Mouse (Mus musculus): ENCODE results near the gene Nab2. TPM values are rescaled to one million over a fixed set of nuclear protein-coding genes. Genes with fewer than 3 reads are reported as not detected.

Nab2 gene
- 1 to 10 TPM; 1.2 to 1.5 TPM for total RNA-seq (2023)

DNA sequence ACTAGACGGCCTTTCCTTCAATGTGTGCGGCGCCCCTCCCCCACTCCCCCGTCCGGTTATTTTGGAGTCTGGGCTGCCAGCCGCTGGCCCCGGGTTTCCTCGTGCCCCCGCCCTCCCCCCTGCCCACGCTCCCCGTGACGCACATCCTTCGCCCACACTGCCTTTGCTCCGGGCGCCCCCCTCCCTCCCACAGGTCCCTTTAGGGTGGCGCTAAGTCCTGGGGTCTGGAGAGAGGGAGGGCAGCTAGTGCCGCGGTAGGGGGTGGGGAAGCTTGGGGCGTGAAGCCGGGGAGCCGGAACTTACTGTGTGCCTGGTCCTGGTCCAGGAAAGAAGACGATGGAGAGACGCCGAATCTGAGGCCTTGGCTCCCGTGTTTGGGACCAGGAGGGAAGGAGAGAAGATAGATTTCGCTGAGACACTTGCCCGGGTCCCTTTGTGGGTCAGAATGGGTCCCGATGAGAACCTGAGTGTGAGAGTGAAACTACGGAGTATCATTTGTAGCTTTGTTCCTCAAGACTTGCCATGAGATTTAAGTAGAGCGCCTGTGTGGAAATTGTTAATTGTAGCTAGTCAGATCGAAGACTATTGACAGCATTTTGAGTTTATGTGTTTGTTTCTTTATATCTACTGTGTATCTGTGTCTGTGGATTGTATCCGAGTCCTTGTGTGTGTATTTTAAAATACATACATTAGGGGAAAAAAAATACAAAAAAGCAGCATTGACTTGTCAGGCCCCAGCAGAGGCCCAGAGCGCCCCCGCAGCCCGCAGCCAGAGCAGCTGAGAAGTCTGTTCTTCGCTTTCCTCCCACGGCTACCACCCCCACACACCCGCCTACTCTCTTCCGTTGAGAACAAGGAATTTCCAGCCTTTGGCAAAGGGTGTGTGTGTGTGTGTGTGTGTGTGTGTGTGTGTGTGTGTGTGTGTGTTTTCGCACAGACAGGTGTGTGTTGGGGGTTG is at the start of gene Nab2:
Nab2 (minus strand) TSS at position 476 of the 958 bp plus-strand sequence.

DNA sequence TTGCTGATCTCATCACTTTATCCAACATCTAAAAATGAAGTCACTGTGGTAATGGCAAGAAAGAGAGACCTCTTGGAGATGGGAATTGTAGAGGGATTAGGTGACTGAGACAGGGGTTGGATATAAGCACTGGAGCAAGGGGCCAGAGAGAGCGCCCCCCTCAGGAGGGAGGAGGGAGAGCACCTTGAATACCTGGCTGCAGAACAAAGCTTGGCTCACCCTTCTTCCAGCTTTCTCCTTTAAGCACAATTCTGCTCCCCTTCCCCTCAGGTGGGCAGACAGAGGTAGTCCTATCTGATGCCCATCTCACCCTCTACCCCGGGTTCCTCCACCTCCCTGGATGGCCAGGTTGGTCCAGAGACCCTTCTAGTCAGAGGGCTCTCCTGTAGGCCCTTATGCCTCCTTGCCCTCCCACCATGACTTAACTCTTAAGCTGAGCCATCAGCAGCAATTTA is 36.4 kb upstream of the Nab2 start, which contains the start of gene Myo1a:
Myo1a (plus strand) TSS at position 405 of the 455 bp plus-strand sequence.

DNA sequence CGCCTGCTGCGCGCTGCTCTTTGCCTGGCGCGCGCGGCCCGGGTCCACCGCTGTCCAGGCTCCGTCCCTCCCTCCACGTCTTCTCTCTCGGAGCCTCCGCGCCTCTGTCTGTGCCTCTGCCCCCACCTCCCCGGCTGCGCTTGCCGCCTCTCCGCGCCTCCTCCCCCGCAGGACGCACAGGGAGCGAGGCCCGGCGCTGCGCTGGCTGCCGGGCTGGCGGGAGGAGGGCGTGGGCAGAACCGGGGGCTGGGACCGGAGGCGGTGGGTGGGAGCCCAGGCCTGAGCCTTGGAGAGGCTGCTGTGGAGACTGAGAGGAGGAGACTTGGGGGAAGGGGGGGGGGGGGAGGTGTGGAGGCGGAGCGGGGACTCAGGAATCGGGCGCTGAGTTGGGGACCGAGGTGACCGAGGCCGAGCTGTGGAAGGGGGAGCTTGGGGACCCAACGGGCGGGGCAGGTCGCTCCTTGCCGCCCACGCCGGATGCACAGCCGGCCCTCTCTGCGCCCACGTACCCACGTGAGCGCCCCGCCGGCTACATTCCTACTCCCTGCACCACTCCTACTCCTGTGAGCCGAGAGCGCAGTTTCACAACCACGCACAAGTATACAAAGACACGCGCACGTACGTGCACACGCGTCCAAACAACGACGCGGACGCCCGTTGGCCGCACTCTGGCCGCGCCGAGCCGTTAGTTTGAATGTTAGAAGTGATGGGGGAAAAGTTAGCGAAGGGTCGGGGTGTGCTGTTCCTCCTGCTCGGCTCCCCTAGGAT is 1.7 kb downstream of the Nab2 start, which contains the start of gene Nemp1:
Nemp1 (plus strand) TSS at position 401 of the 768 bp plus-strand sequence.

DNA sequence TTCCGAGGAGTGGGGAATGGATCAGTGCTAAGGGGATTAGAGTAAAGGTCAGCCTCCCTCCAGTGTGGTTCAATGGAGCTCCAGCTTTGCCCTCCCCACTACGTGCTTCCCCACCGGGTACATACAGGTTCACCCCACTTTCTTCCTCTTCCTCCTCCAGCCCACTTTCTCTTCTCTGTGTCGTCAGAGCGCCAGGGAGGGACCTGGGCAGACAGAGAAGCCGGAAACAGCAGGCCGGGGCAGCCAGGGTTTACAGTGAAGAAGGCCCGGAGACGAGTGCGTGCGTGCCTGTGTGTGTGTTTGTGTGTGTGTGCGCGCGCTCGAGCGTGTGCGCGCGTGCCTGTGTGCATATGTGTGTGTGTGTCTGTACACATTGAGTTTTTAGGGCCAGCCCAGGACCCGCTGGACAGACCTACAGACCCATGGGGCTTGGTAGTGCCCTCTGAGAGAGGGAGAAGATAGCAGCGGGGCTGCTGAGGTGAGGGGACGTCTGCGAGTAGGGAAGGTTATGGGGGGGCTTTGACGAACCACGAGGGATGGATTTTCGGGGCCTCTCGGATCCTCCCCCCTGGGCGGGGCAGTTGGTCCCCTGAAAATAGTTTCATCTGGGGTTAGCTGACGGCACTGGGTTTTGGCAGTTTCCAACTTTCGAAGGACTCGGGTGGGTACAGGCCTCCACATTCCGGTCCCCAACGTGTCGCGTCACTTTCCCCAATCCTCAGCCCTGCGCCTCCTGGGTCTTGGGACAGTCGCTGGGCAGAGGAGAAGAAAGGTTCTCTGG is 25.4 kb downstream of the Nab2 start, which contains the start of gene Stat6:
Stat6 (plus strand) TSS at position 215 of the 781 bp plus-strand sequence.

DNA sequence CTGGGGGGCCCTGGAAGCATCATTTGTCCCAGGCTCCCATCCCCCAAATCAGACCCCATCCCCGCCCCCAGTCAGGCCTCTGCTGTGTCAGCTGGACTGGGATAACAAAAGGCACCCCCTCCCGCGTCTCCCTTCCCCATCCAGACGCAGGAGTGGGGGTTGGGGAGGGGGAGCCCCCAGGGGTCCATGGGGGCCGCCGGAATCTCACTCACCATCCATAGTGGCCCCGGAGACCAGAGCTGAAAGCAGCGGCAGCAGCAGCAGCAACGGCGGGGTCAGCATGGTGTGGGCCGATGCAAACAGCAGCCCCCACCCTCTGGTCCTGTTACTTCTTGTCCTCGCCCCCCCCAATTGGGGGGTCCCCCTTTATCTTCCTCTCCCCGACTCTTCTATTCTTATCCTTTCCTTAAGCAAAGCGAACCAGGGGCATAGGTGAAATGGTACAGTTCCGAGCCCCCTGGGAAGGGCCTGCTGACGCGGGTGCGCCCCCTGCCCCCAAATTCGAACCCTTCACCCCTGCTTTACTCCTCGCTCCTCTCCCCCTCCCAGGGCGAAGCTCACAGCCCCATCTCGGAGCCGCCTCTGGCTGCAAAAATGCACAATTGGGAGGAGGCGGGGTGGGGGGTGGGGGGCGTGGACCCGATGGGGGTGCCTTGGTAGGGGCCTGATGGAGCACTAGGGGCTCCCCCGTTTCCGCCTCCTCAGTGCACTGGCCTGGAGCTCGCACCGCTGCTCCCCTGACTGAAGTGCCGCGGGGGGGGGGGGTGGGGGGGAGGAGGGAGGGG is 47.8 kb downstream of the Nab2 start, which contains the start of gene Lrp1:
Lrp1 (minus strand) TSS at position 743 of the 785 bp plus-strand sequence.

Other genes with a start within 250 kb of the Nab2 start
- 1 to 10 TPM; 2.0 to 2.4 TPM for gene Stac3, start 166.9 kb downstream of the Nab2 start, total RNA-seq (2023)
- gene Ndufa4l2, start 153.6 kb downstream of the Nab2 start, total RNA-seq (2023): not detected
- 10 to 100 TPM; 27.5 to 27.6 TPM for gene Shmt2, start 146.1 kb downstream of the Nab2 start, total RNA-seq (2023)
- gene Nxph4, start 134.0 kb downstream of the Nab2 start, total RNA-seq (2023): not detected
- 100 to 1,000 TPM in 1 of 2 experiments, 10 to 100 TPM in 1; 95.8 to 102 TPM for gene Lrp1, start 47.4 kb downstream of the Nab2 start, total RNA-seq (2023)
- gene Stat6, start 25.6 kb downstream of the Nab2 start, total RNA-seq (2023): 100 to 1,000 TPM; 185 to 200 TPM
- gene Nemp1, start 1.7 kb downstream of the Nab2 start, total RNA-seq (2023): 10 to 100 TPM; 13.0 to 13.2 TPM
- gene Myo1a, start 36.6 kb upstream of the Nab2 start, total RNA-seq (2023): under 1 TPM; 0.51 to 0.94 TPM
- gene Tac2, start 55.9 kb upstream of the Nab2 start, total RNA-seq (2023): 1 to 10 TPM; 2.0 to 5.6 TPM
- gene Zbtb39, start 71.0 kb upstream of the Nab2 start, total RNA-seq (2023): 10 to 100 TPM; 14.4 to 17.2 TPM
- gene Gpr182, start 83.2 kb upstream of the Nab2 start, total RNA-seq (2023): under 1 TPM in 1 of 2 experiments, not detected in 1; 0.22 TPM
- under 1 TPM; 0.20 to 0.33 TPM for gene Rdh1, start 91.2 kb upstream of the Nab2 start, total RNA-seq (2023)
- gene Rdh16f1, start 91.2 kb upstream of the Nab2 start, total RNA-seq (2023): under 1 TPM in 1 of 2 experiments, not detected in 1; 0.20 TPM
- gene Rdh9, start 107.8 kb upstream of the Nab2 start, total RNA-seq (2023): under 1 TPM in 1 of 2 experiments, not detected in 1; 0.49 TPM
- gene Rdh16, start 132.6 kb upstream of the Nab2 start, total RNA-seq (2023): under 1 TPM in 1 of 2 experiments, not detected in 1; 0.20 TPM
- not detected for gene Rdh19, start 181.4 kb upstream of the Nab2 start, total RNA-seq (2023)
- gene Rdh16f2, start 197.9 kb upstream of the Nab2 start, total RNA-seq (2023): not detected
- not detected for gene Rdh7, start 220.2 kb upstream of the Nab2 start, total RNA-seq (2023)
- not detected for gene Sdr9c7, start 229.9 kb upstream of the Nab2 start, total RNA-seq (2023)